Mouse (Mus musculus) kidney, adult 2 months (tissue): ENCODE results near the gene Scml4.

Source experiments
- CTCF ChIP-seq: fragments of 200-500 bp; conservative IDR thresholded peaks from 2 replicates; pipeline ENCODE4 v1.5.1; 2011; ENCODE audit warnings: low read depth, mild to moderate bottlenecking, control low read depth, low read length, moderate library complexity, mixed read lengths; ENCODE audit not compliant: insufficient read depth, insufficient read length
- POLR2A ChIP-seq: fragments of 200-500 bp; IDR thresholded peaks from one replicate; pipeline ENCODE4 v1.6.1; 2011; ENCODE audit warnings: low read depth, low read length, control low read depth

GRCm38 (mm10) chr10:42951078-42952045 lies 91.2 kb downstream of the Scml4 start:
- TF ChIP-seq CTCF (no peak), POLR2A (no peak)
